8 mouse cellular contexts compared by ENCODE assay signal in genomic region chr13:23763586-23764323, GRCm38 (mm10). TPM values are rescaled to one million over a fixed set of nuclear protein-coding genes. Genes with fewer than 3 reads are reported as not detected.
DNase-seq lines count a peak whose midpoint lies in the region; ATAC-seq and TF ChIP-seq lines count a peak whose summit lies in the region.

Gene Hist1h1a (plus strand): TSS chr13:23763666.

- H3K36me3 ChIP-seq in embryonic facial prominence, embryonic 11.5 days (replicated peaks; ENCODE audit: control insufficient read depth, insufficient read depth, low read depth, low read length): no peaks in the 10 kb centered on the region
- no peaks in the 10 kb centered on the region for H3K36me3 ChIP-seq in kidney, adult 2 months (ENCODE audit: control insufficient read depth, insufficient read depth, low read length)
- H3K36me3 ChIP-seq in limb, embryonic 15.5 days: no peaks in the 10 kb centered on the region
- H3K36me3 ChIP-seq in midbrain, postnatal 0 days (ENCODE audit: insufficient read depth, low read length): no peaks in the 10 kb centered on the region

- peak; percentile 71 to 77 for DNase-seq in left cerebral cortex, adult 18-20 months (ENCODE audit: low spot score in 2 of 2)
- no peak for DNase-seq in left cerebral cortex, adult 11 months (ENCODE audit: low spot score)
- DNase-seq in embryonic facial prominence, embryonic 11.5 days (ENCODE audit: low spot score): peak; percentile 97
- DNase-seq in heart, adult 18-20 months: peak; percentile 85
- peak; percentile 89 for DNase-seq in kidney, adult 2 months
- DNase-seq in midbrain, postnatal 0 days (ENCODE audit: low spot score): peak; percentile 96
- DNase-seq in spleen, postnatal 10 days (ENCODE audit: low spot score in 2 of 2): peak; percentile 90 to 92

- WGBS in embryonic facial prominence, embryonic 11.5 days: 4% methylated on average over 34 of the region's 34 CpGs
- 5% methylated on average over 34 of the region's 34 CpGs for WGBS in kidney, adult 2 months
- 3% methylated on average over 34 of the region's 34 CpGs for WGBS in limb, embryonic 15.5 days
- WGBS in midbrain, postnatal 0 days: 2% methylated on average over 34 of the region's 34 CpGs

- H3K9ac ChIP-seq in embryonic facial prominence, embryonic 11.5 days (replicated peaks; ENCODE audit: low read length): peak within 1 kb of the TSS; percentile 78
- peak within 1 kb of the TSS; percentile 68 for H3K9ac ChIP-seq in limb, embryonic 15.5 days
- peak within 1 kb of the TSS; percentile 65 for H3K9ac ChIP-seq in midbrain, postnatal 0 days (replicated peaks; ENCODE audit: low read length, poor library complexity, severe bottlenecking)

- H3K4me3 ChIP-seq in embryonic facial prominence, embryonic 11.5 days (ENCODE audit: low read depth, low read length): peak within 1 kb of the TSS; percentile 56
- H3K4me3 ChIP-seq in kidney, adult 2 months (ENCODE audit: insufficient read depth, low read depth, low read length): peak within 1 kb of the TSS; percentile 52
- peak within 1 kb of the TSS; percentile 58 for H3K4me3 ChIP-seq in limb, embryonic 15.5 days
- peak within 1 kb of the TSS; percentile 58 for H3K4me3 ChIP-seq in midbrain, postnatal 0 days (ENCODE audit: low read depth, low read length)

- H3K27me3 ChIP-seq in embryonic facial prominence, embryonic 11.5 days (ENCODE audit: control insufficient read depth, insufficient read depth, low read length): no peaks in the 10 kb centered on the region
- no peaks in the 10 kb centered on the region for H3K27me3 ChIP-seq in kidney, adult 2 months (replicated peaks; ENCODE audit: control insufficient read depth, insufficient read depth, low read length)
- H3K27me3 ChIP-seq in limb, embryonic 15.5 days: no peaks in the 10 kb centered on the region
- no peaks in the 10 kb centered on the region for H3K27me3 ChIP-seq in midbrain, postnatal 0 days (ENCODE audit: insufficient read depth, low read length)

- H3K4me2 ChIP-seq in embryonic facial prominence, embryonic 11.5 days (ENCODE audit: low read depth, low read length): peak within 1 kb of the TSS; percentile 86
- H3K4me2 ChIP-seq in limb, embryonic 15.5 days: peak within 1 kb of the TSS; percentile 84
- H3K4me2 ChIP-seq in midbrain, postnatal 0 days (ENCODE audit: low read depth, low read length, poor library complexity, severe bottlenecking): peak within 1 kb of the TSS; percentile 82

- H3K4me1 ChIP-seq in embryonic facial prominence, embryonic 11.5 days (ENCODE audit: control insufficient read depth, insufficient read depth, low read length): no peaks in the 10 kb centered on the region
- H3K4me1 ChIP-seq in kidney, adult 2 months (ENCODE audit: control insufficient read depth, insufficient read depth, low read length): peaks cover 8% of the 10 kb centered on the region; the same call in 1 of the 2 replicates
- H3K4me1 ChIP-seq in limb, embryonic 15.5 days: peaks cover 26% of the 10 kb centered on the region
- 0 out of 2 replicates have a peak, but pooled peaks cover 4% of the 10 kb centered on the region for H3K4me1 ChIP-seq in midbrain, postnatal 0 days (ENCODE audit: insufficient read depth, low read length)

- no peak for TF ChIP-seq CTCF in kidney, adult 2 months (conservative IDR thresholded peaks at IDR 0.05; ENCODE audit: insufficient read depth, insufficient read length, low read depth, low read length)
- TF ChIP-seq CTCF in midbrain, postnatal 0 days (IDR thresholded peaks at IDR 0.05): no peak

- no peaks in the 10 kb centered on the region for H3K9me3 ChIP-seq in embryonic facial prominence, embryonic 11.5 days (replicated peaks; ENCODE audit: control insufficient read depth, low read length)
- H3K9me3 ChIP-seq in limb, embryonic 15.5 days: no peaks in the 10 kb centered on the region
- H3K9me3 ChIP-seq in midbrain, postnatal 0 days (ENCODE audit: low read length): no peaks in the 10 kb centered on the region

- peak; percentile 40 for ATAC-seq in embryonic facial prominence, embryonic 11.5 days (replicated peaks; ENCODE audit: insufficient number of reproducible peaks, low FRiP score, low TSS enrichment, low read depth)
- ATAC-seq in limb, embryonic 15.5 days (ENCODE audit: insufficient number of reproducible peaks, low FRiP score, low TSS enrichment, low read depth): peak; percentile 75
- peak; percentile 58 for ATAC-seq in midbrain, postnatal 0 days (ENCODE audit: low FRiP score)

- peak; percentile 31 for TF ChIP-seq POLR2A in kidney, adult 2 months (IDR thresholded peaks at IDR 0.05; ENCODE audit: low read depth, low read length)

- peak within 1 kb of the TSS; percentile 97 for H3K27ac ChIP-seq in embryonic facial prominence, embryonic 11.5 days (replicated peaks; ENCODE audit: low read depth, low read length)
- peak within 1 kb of the TSS; percentile 46; the same call in 1 of the 2 replicates for H3K27ac ChIP-seq in kidney, adult 2 months (ENCODE audit: insufficient read depth, low read depth, low read length)
- peak within 1 kb of the TSS; percentile 96 for H3K27ac ChIP-seq in limb, embryonic 15.5 days
- peak within 1 kb of the TSS; percentile 67 for H3K27ac ChIP-seq in midbrain, postnatal 0 days (ENCODE audit: low read depth, low read length)

RNA-seq across cellular contexts. Expression of gene Hist1h1a, which starts in this region (rescaled TPM):
- 10 to 100 TPM; 24.9 to 25.2 TPM for total RNA-seq in left cerebral cortex, adult 18-20 months (2021)
- polyA plus RNA-seq in embryonic facial prominence, embryonic 11.5 days (2014; fragmentation: Nextera tagmentation; extraction: Ambion mirVana): 4.5 and 5.0 TPM in 2 replicates
- total RNA-seq in heart, adult 18-20 months (2021): 1 to 10 TPM; 4.3 to 5.4 TPM
- 0.22 TPM in 1 of 2 replicates, not detected in the other for polyA plus RNA-seq in kidney, adult 2 months (2012; rRNA removed)
- 0.74 and 2.1 TPM in 2 replicates for polyA plus RNA-seq in limb, embryonic 15.5 days (2015; fragmentation: Nextera tagmentation; extraction: Ambion mirVana)
- total RNA-seq in midbrain, postnatal 0 days (2014; rRNA removed): 90.8 and 138 TPM in 2 replicates
- not detected in 2 replicates for polyA plus RNA-seq in midbrain, postnatal 0 days (2015; fragmentation: Nextera tagmentation; extraction: Ambion mirVana)

Comparison
In these comparisons a context has a peak if more than half of its experiments do, and no peak if none do; other contexts are left out.
1. RNA of gene Hist1h1a (total RNA-seq): 90.8 to 138 TPM in midbrain, postnatal 0 days and 24.9 to 25.2 TPM in left cerebral cortex, adult 18-20 months; 4.3 to 5.4 TPM in heart, adult 18-20 months; every median in the first group is over 4 times any median in the second.
2. Peak in DNase-seq, H3K4me3 ChIP-seq and H3K27ac ChIP-seq in kidney, adult 2 months; RNA of the gene not detected or under 1 TPM.
3. H3K27ac ChIP-seq: peak in every context shown above with its lines; median percentile 97 in embryonic facial prominence, embryonic 11.5 days; 96 in limb, embryonic 15.5 days; 67 in midbrain, postnatal 0 days; 46 in kidney, adult 2 months.
4. Peak in every context shown above with its lines, with median percentiles within 50 percentile points of each other: ATAC-seq, H3K4me2 ChIP-seq, H3K4me3 ChIP-seq and H3K9ac ChIP-seq.